Mouse (Mus musculus): ENCODE results near the gene Sept3.

DNA sequence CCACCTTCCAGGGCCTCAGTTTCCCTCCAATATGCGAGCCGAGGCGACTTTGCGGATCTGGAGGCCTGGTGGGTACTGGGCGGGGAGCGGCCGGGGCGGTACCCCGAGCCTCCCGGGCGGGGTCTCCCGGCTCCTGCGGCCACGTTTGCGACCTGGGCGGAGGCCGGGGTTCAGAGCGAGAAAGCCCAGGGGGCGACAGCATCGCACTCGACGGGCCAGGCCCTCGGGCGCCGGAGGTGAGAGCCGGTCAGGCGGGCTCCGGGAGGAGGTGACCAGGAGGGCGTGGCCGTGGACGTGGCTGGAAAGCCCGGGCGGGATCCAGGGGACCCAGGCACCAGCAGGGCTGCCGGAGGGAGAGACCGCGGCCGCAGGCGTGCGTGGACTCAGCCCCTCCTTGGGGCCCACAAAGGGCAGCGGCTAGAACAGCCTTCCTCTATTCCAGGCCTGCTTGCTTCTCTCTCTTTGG is 66.4 kb downstream of the Sept3 start:
- TF ChIP-seq CTCF (IDR thresholded peaks at IDR 0.05; ENCODE audit: low read depth) = peak; percentile 31; the same call in 1 of the 2 replicates
- TF ChIP-seq EP300 (optimal IDR thresholded peaks at IDR 0.05) = no peak

Data from stomach, postnatal 0 days (tissue).